Mouse (Mus musculus) hematopoietic stem cell, adult 5-6 weeks (primary cell): ENCODE measurements around the gene Gas2l1. TPM values are rescaled to one million over a fixed set of nuclear protein-coding genes. Genes with fewer than 3 reads are reported as not detected.
A peak's percentile ranks its signal among the peaks of the same experiment; 100 is the strongest.

Experiments used
- ATAC-seq, 2 experiments: fragments of 125-278 bp in 1 of 2; replicated peaks in 1 of 2; 2 replicates each; pipeline ENCODE4 v1.8.0; 2016 to 2017; ENCODE audit warnings: inconsistent platforms in 2 of 2, mild to moderate bottlenecking in 2 of 2, moderate number of reproducible peaks in 2 of 2, low read depth in 1 of 2, moderate TSS enrichment in 1 of 2; ENCODE audit not compliant: low FRiP score in 2 of 2, poor library complexity in 2 of 2, severe bottlenecking in 2 of 2, insufficient read depth in 1 of 2, low TSS enrichment in 1 of 2
- total RNA-seq: library from RNA; stranded (forward); fragments of 172-1452, 232-1000 nt; gene quantifications from 2 replicates; pipeline ENCODE4 v1.2.3, GENCODE M21; 2017

The Gas2l1 gene
- total RNA-seq, 1 experiment from 2014 or later, result 1.2 TPM

DNA sequence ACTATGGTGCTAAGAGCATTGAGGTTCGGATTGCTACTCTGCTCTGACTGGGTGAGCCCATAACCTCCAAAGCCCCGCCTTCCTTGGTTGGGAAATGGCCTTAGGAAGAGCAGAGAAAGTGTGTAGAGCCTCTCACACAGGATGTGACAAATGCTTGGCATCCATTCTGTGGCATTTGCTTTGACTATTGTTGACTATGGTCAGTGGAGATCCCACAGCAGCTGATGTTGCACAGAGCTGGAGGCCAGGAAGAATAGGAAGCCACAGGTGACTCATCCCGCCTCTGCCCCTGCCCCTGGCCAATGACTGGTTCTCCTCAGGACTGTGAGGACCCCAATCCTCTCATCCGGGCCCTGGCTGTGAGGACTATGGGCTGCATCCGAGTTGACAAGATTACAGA, 48.8 kb downstream of the Gas2l1 start:
- no peak for ATAC-seq

DNA sequence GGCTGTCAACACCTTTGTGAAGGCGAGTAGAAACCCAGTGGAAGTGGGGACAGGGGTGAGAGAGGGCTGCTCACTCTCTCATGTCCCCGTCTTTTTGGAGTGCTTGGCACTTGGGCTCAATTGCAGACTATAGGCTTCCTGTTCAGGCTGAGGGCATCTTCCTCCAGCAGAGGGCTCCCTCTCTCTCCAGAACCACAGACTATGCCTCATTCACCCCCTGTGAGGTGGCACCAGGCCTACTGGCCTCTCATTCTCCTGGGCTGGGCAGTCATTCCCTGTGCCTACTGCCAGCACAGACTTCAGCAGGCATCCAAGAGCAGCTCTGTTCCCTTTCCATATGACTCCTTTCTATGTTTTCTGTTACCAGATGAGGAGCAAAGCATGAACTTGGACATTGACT, 49.4 kb downstream of the Gas2l1 start:
- ATAC-seq, result peak; percentile 56 to 59; a peak in 3 of 4 replicates

DNA sequence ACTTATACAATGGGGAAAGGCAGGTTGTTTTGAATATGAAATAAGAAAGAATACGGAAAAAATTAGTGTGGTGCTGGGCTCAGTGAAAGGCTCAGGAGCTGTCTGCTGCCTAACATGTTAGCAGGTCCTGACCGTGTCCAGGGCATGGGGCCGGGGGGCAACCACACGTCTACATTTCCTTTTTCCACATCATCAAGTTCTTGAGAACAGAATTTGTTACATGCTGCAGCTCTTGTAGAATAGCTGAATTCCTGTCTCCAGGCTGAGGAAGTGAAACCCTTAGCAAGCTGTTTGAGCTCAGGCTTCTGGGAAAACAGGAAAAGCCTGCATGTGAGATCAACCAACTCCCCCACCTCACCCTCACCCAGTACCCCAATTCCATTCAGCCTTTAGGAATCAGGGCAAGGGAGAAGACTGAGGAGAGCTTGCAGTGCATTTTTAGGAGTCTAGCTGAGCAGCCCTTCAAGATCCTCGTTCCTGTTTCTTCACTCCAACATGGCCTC, 52.9 kb downstream of the Gas2l1 start:
- ATAC-seq, result no peak

DNA sequence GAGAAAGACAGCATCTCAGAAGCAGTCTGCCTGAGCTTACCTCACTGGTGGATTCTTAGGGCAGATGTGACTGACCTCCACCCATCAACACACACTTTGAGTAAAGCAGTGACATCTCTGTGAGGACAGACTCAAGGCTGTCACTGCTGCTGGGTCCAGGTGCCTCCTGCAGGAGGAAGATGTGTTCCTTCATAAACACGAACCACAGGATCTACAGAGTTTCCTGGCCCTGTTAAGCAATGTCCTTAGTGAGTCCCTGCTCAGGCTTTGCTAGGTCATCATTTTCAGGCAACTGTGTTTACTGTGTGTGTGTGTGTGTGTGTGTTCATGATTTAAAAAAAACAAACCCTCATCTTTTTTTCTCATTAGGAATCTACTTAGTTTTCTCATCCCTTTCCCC, 53.6 kb downstream of the Gas2l1 start:
- ATAC-seq, result no peak

DNA sequence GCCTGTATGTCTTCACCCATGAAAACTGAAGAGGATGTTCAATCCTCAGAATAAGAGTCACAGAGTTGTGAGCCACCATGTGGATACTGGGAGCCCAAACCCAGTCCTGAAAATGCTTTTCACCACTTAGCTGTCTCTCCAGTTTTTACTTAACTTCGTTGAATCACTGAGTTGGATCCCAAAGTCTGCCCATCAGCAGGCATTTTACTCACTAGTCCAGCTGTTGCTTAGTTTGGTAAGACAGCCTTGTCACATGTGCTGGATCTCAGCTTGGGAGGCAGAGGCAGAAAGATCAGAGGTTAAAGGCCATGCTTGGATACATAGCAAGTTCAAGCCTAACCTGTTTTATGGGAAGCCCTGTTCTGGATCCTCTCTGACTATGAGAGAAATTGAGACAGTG, 54.9 kb downstream of the Gas2l1 start:
- no peak for ATAC-seq

DNA sequence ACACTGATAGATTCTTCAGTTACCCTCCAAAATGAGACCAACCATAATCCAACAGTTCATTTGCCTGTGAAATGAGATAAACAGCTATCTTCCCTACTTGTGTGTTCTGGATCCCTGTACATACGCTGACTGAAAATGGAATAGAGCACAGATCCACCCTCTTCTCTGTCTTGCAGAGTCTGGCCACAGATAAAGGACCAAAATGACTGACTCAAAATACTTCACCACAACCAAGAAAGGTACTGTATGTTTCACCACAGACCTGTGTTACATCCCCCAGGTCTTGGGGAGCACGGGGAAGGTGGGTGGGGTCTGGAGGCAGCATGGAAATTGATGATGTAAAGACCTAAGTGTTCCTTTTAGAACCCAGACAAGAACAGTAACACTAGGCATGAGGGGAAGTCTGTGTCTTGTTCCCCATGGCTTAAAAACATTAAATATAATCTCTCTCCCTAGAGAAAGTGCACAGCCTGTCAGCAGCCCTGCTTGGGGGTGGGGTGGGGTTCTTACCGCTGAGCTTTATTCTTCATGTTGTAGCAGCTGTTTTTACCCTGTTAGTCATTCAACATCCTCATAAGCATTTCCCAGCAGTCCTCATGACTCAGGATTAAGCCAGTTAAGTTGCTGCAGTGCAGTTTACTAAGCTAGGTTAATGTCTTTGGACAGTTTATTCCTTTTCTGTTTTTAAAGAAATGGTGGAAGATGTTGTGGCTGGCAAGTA, 55.6 kb downstream of the Gas2l1 start:
- ATAC-seq, result no peak

DNA sequence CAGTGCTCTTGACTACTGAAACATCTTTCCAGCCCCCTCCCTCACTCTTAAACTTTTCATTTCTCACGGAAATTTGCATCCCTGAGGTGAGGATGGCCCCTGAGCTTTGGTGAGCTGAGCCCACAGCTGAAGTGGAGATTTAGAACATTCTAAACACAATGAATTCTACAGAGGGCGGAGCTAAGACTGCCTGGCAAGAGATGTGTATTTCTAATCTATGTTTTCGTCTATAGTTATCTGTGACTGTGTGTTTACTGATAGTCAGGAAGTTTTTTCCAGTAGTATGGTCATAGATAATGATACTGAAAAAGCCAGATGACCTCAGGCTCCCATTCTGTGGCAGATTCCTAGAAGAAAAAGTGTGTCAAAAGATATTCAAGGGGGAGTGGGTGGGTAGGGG, 56.3 kb downstream of the Gas2l1 start:
- ATAC-seq, result no peak

DNA sequence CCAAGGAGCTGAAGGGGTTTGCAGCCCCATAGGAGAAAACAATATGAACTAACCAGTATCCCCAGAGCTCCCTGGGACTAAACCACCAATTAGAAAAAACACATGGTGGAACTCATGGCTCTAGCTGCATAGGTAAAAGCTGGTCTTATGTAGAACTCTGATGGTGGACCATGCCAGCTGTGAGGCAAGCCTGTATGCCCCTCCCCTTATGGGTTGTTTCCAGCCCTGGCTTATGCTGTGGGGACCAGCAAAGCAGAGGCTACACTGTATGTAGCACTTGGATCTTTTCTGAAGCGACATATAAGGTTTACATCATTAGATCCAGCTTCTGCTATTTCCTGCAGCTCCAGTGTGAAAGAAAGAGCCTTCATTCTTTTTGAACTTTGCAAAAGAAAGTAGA, 57.9 kb downstream of the Gas2l1 start:
- ATAC-seq, result no peak

DNA sequence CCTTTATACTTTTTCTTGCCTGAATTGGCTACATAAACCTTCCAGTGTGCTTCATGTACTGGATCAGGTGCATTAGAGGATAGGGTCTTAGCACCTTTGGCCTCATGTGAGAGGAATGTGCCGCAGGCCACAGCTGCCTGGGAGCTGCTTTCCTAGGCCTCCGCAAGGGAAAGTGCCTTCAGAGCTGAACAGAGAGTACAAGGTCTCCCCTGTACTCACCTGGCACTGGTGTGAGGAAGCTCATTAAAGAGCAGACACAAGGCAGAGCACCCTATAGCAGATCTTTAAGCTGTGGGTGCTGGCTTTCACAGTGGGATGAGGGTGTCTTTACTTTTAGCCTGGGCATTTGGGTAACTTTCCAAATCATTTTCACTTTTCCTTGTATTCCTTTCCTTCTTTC, 59.6 kb downstream of the Gas2l1 start:
- ATAC-seq, result no peak

Other genes starting within 250 kb of the Gas2l1 start
- 52.9 and 80.7 TPM in 2 replicates for gene Nf2, start 215.8 kb downstream of the Gas2l1 start, total RNA-seq
- 20.9 and 34.7 TPM in 2 replicates for gene Nipsnap1, start 191.4 kb downstream of the Gas2l1 start, total RNA-seq
- 43.1 and 49.8 TPM in 2 replicates for gene Thoc5, start 170.0 kb downstream of the Gas2l1 start, total RNA-seq
- gene Nefh, start 117.3 kb downstream of the Gas2l1 start, total RNA-seq, result 11.9 and 19.6 TPM in 2 replicates
- 45.0 and 80.8 TPM in 2 replicates for gene Ap1b1, start 78.5 kb downstream of the Gas2l1 start, total RNA-seq
- not detected in 2 replicates for gene Rasl10a, start 7.2 kb downstream of the Gas2l1 start, total RNA-seq
- 18.3 and 31.9 TPM in 2 replicates for gene Rhbdd3, start 33.6 kb upstream of the Gas2l1 start, total RNA-seq
- gene Ewsr1, start 33.9 kb upstream of the Gas2l1 start, total RNA-seq, result 658 and 663 TPM in 2 replicates
- gene Emid1, start 86.9 kb upstream of the Gas2l1 start, total RNA-seq, result 16.0 and 16.7 TPM in 2 replicates
- 6.3 and 8.3 TPM in 2 replicates for gene Kremen1, start 196.2 kb upstream of the Gas2l1 start, total RNA-seq